Mouse (Mus musculus) 3134 (cell line): ENCODE data around the gene Shmt2.

Source experiments
- DNase-seq: peaks from one replicate; pipeline ENCODE4 v3.0.0-alpha.2; 2011; ENCODE audit warnings: low spot score; ENCODE audit not compliant: insufficient read length; ENCODE audit errors: extremely low read depth

The Shmt2 gene

DNA sequence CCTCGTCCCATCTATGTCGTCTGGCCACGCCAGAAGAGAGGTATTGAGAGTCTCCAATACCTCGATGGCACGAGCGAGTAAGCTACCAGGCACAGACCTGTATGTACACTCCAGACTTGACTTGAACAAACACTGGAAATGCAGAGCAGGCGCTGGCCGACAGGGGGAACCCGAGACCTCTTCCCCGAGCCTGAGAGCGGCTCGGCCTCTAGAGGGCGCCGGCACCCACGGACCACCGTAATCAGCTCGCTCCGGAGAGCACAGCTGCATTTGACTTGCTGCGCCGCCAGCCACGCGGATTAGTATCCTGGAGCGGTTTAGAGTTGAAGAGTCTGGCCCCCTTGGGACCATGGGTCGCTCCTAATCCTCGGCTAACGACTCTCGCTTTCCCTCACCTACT lies 9.4 kb downstream of the Shmt2 start:
- peak; percentile 93 for DNase-seq

DNA sequence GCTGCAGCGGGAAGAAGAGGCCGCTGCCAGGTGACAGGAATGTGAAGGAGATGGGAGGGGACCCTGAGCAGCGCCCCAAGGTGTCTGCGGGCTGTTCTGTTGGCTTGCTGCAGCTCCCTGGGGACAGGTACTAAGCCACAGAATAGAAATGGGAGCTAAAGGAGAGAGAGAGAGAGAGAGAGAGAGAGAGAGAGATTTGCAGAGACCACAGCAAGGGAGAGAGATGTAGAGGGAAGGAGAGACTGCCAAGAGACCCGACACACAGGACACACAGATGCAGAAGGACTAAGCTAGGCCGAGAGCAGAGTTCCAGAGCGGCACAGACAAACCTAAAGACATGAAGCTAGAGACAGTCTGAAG lies 10.0 kb downstream of the Shmt2 start:
- DNase-seq: no peak

DNA sequence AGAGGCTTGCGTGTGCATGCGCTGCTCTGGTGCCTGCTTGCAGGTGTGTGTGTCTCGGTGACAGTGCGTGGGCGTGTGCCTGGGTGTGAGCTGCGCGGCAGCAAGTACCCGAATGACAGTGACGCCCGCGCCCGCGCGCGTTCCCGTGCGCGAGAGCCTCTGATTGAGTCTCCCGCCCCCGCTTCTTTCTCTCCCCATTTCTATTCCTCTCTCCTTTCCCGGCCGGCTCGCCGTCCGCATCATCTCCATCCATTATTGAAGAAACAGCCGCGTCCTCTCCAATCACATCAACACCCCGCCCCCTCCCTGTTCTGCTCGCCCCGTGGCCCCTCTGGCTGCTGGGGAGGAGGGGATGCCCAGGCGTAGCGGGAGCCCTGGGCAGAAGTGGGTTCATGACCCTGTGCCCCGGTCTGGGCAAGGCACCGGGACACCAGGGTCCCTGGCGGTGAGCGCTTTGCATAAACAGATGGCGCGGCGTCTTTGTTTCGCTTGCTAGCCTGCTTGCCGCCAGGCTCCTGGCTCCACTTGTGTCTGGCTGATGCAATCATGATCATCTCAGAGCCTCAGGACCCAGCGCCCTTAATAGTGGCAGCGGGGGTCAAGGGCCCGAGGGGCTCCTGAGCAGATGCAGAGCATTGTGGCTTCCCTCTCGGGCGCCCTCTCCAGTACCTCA lies 10.5 kb downstream of the Shmt2 start:
- peak; percentile 74 for DNase-seq

DNA sequence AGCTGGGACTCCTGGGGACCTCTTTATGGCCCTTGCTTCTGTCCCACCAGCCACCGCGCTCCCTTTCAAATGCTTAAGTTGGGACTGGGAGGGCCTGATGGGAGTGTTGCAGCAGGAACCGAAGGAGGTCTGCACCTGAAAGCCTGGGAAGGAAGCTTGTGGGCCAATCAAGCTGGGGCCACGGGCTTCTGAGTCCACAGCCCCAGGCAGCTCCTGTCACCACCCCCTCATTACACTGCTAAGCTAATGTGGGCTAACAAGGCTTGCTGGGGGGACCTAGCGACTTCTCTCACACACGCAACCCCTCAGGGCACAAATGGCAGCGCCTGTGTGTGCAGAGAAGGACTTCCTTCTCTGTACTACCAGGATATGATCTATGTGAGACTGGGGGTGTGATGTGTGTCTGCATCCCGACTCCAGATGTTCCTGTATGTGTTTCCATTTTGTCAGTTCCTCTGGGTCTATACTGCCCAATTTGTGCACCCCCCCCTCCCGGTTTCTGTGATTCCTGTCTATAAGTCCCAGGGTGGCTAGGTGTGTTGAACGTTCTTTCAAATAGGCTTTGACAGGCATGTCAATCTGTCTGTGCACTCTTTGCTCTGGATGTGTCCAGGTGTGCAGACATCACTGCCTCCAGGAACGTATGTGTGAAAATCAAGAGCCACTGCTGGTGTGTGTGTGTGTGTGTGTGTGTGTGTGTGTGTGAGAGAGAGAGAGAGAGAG lies 11.2 kb downstream of the Shmt2 start:
- DNase-seq: no peak

DNA sequence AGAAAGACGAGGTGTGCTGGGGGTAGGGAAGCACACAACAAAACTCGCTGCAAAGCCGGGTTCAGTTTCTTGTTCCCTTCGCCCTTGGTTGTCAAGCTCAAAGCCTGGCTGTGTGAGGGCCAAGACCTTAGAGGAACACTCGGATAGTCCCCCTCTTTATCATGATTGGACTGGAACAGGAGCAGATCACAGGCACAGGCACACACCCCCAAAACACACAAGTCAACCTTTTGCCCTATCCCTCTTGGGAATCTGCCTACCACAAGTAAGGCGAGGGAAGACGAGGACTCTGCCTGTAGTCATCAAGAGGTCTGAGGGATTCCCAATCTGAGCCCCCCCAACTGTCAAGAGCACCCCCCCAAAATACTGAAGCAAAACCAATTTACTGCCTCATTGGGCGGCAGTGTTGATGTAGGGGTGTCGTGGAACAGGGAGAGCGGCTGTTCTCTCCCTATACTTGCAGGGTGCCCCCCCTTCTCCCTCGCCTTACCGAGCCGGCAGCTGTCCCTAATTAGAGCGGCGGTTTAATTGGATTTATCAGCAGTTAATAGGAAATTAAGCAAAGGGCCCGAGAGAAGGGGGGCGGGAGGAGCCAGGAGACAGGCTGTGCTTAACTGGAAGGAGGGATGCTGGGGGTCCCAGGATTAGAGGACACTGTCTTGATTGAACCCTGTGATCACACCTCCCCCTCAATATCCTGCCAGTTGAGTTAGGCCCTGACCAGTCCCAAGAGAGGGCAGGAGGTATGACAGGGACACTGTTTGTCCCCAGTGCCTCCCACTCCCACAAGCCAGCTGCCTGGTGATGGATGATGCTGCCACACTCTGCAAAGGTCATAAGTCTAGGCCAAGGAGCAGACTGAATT lies 12.2 kb downstream of the Shmt2 start:
- no peak for DNase-seq

DNA sequence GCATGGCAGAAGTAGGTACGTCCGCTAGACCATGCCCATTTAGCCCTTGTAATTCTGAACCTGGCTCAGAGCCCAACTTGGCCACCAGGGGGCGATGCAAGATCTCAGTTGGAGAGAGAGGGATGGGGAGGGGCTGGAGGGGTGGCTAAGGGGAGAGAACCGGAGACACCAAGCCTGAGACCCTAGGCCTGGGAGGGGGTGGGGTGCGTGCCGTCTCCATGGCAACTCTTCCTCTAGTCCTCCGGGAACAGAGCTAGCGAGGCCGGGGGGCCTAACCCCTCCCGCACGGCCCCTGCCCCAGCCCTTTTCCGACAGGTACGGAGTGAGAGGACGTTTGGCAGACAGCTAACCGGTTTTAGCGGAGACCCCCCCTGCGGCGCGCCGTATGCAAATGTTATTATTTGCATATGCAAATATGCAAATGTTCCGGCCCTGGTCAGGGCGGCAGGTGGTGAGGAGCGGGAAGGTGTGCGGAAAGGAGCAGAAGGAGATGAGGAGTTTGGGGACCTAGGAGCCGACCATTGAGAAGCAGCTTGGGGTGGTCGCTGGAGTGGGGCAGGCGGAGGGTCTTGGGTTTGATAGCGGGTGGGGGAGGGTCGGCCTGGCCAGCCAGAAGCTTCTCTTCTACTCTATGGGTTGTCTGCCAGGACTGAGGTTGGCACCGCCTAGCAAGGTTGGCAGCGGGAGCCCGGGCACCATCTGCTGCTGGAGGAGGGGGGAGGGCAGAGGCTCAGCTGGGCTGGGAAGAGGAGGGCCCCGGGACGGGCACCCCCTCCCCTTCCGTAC lies 13.0 kb downstream of the Shmt2 start:
- no peak for DNase-seq

DNA sequence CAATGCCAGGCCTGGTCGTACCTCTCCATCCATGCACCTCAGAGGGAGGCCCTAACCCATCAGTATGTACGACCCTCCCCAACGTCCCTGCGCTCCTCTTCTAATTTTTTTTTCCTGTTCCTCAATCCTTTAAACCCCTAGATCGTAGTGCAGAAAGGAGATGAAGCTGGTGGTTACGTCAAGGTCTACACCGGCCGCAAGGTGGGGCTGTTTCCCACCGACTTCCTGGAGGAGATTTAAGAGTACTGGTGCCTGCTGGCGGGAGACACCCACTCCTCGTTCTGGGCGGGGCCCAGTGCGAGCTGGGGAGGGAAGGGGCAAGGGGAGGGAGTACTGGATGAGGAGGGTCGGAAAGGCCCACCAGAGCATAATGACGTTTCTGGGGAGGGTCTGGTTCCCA lies 14.0 kb downstream of the Shmt2 start:
- peak; percentile 59 for DNase-seq

DNA sequence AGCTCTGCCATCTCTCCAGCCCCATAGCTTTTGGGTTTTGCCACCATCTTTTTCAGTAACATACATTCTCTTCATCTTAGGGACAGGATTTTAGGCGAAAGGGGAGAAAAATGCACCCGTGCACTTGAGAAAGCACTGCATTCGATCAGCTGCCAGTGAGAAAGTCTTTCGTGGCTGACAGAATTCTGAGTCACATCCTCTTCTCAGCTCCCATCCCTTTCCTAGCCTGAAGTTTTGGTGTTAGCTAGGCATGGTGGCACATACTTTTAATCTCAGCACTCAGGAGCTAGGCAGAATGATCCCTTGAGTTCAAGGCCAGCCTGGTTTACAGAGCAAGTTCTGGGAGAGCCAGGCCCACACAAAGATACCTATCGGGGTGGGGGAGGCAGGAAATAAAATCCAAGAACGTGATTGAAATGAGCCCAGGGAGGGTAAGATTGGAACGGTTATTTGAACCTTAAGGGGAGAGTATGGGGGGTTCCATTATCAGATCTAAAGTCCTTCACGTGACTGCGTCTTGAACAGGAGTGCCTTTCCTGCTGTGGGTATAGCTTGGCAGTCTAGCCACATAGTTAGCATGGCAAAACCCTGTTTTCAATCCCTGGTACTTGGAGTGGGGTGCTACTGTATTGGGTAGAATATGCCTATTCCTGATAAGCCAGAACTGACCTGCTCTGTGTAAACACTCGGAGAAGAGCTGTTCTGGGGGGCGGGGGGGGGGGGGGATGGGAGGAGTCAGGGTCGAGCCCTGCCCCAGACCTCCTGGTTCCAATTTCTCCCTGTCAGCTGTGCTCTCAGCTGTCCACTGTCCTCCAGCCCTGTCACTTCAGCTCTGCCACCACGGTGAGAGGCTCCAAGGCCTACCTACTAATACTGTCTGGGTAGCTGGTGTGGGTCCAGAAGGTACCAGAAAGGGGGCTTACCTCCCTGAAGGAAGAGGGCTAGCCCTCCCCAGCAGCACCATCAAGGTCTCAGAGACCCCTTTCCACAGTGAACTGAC lies 21.1 kb downstream of the Shmt2 start, which contains the start of gene Stac3:
Gene Stac3 (plus strand): TSS at position 793 of the 1,000 bp plus-strand sequence.
- no peak for DNase-seq

DNA sequence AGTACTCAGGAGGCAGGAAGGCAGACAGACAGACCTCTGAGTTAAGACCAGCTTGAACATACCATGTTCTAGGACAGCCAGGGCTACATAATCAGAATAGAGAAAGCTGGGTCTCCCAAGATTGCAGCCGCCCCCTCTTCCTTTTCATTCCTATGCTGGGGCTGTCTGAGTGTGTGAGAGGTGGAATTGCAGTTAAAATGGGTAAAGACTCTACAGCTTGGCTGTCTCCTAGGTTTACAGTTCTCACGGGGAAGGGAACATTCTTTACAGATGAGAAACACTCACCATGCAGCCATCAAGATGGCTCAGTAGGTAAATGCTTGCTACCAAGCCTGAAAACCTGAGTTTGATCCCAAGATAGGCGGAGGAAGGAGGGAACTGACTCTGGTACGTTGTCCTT lies 22.2 kb downstream of the Shmt2 start:
- no peak for DNase-seq

DNA sequence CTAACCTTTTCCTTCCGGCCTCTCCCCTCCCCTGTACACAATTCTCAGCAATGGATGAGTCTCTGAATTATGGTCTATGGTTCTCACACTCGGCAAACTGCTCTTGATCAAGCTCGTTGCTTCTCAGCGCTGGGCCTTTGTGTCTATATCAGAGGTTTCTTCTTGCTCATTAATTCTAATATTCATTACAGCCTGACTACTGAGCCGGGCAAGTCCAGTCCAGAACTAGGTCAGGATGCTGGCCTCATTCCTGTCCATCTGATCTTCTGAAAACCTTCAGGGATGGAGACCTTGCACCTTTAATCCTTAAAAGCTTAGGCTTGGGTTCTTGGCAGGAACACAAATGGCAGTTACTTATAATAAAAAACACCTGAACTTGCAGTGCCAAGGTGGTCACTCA lies 22.7 kb downstream of the Shmt2 start:
- DNase-seq: no peak

DNA sequence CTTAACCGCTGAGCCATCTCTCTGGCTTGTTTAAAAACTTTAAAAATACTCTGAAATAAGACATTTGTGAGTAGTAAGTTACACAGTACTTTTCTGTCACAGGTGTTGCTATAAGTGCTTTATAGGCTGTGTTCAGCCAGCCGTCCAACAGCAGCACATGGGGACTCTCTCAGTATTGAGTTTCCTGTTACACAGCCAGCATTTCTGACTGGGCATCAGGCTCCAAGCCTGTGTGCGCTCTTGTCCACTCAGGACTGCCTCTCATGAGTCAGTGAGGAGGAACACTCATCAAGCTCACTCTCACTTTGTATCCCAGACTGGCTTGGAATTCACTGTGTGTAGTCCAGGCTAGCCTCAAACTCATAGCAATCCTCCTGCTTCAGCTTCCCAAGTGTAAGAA lies 26.1 kb downstream of the Shmt2 start:
- DNase-seq: no peak

DNA sequence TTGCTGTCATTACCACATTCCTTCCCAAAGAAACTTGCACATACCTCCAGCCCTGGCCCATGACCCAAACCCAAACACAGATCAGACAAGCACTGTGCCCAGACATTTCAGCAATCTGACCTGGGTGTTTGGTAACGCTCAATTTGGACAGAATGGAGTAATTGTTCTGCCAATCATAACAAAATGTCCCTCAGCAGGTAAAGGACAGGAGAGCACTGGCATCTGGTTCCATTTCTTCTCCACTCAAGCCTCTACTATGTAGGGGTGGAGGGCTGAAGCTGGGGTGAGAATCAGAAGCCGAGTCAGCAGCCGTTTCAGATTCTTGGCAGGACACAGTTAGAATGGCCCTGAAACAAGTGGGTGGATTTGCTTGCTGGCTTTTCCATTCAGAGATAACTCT lies 30.1 kb downstream of the Shmt2 start:
- DNase-seq: no peak

DNA sequence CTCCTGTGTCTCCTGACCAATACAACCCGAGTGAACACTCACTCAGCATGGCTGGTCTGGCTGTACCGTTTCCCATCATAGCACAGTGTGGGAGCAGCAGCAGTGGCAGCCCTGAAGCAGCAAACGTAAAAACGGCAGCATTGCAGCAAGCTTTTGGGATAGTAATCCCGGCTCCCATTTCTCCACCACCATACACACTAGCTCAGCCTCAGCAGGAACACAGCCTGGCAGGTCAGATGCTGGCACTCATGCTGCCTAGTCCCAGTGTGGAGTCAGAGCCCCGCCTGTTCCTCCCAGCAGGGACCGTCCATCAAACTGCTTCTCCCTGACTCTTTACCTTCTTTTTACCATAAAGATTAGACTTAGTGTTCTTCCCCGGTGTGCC lies 31.1 kb downstream of the Shmt2 start:
- DNase-seq: no peak

DNA sequence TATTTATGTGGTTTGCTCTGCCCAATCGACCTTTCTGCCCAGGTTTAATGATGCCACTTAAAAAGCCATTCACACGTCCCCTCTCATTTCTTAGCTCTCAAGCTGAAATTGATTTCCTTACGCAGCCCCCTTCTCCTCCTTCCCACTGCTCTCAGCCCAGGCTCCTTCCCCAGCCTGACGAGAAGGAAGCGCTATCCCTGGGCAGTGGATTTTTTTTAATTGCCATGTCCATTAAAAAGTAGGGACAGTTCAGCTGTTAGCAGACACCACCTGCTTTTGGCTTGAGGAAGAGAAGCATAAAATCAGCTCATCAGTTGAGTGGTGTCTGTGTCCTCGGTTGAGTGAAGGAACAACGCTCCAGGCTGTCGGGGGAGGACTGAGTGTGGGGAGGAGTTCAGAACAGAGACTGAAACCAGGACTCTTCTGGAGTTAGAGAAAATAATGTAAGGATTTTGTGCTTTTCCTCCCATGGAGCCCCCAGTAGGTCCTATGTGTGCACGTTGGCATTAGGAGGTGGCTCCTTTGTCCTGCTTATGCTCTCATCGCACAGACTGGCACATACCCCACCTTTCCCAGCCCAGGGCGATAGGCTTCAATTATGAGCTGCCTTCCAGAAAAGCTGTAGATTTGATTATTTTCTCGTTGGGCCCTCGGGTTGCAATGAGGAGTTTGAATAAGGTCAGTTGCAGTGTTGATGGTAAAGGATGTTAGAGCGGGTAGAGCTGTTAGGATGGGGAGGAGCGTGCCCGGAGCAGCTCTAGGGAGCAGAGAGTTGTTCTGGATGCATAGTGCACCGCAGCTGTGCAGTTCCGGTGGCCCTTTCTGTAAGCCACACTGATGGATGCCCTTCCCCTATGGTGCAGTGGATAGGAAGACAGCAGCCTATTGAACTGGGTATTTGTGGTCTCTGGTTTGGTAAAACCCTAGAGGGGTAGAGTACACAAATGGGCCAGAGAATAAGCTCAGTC lies 31.8 kb downstream of the Shmt2 start:
- DNase-seq: no peak

DNA sequence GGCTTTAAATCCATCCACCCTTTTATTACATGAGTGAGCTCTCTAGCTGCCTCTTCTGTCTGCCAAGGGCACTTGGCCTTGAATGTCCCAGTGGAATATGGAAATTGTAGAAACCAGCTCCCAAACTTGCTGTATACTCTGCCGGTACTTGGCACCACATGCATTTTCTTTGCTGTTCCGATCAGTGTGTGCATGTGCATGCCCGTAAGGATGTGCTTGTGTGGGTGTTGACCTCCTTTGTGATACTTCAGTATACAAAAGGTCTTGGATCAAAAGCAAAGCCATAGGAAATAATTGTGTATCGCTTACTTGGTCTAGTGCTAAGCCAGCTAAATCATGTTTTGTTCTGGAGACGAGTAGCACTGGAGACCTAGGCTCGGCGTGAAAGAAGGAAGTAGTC lies 33.4 kb downstream of the Shmt2 start:
- DNase-seq: no peak

DNA sequence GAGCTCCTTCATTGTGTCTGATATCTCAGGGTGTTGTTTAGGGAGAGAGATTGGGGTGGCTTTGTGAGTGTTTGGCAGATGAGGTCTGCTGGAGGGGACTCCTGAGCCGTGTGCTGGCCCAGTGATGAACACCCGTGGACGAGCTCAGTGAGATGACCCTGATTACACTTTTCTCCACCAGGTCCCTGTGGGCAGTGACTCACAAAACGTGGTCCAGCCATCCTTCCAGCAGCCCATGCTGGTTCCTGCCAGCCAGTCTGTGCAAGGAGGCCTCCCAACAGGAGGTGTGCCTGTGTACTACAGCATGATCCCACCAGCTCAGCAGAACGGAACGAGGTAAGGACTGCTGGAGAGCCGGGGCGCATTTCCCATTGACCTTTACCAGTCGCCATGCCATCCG lies 37.0 kb downstream of the Shmt2 start:
- no peak for DNase-seq

DNA sequence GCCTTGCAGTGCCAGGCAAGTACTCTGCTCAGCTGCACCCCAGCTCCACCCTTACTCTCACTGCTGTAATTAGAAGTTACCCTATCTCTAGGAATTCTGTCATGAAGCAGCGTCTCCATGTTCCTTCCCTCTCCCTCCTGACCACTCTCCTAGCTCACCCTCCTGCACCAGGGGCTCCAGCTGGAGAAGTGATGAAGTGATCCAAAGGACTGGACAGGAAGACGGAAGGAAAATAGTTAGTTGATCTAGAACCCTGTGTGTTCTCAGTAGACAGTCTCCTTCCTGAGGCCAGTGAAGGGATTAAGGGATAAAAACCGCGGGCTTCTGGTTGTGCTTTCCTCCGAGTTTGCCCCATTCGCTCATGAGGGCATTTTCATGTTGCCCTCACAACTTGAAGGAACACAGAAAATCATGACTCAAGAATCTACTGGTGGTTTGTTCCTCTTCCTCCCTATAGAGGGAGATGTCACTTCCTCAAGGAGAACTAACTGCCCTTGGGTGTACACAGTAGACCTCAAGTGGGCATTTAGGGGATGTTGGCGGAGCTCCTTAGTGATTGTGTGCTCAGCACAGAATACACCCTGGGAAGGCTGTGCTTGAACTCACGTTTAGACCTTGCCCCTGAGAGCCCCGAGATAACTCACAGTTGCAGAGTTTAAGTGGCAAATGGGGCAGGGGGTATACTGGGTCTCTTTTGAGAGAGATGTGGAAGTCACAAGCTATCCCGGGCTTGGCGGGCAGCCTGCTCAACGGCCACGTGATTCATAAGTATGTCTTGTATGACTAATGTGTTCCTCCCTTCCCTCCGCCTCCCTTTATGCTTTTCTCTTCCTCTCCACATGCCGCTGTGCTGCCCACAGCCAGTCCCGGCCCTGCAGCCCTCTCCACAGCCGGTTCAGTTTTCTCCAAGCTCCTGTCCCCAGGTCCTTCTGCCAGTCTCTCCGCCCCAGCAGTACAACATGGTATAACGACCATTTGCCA lies 41.1 kb downstream of the Shmt2 start:
- peak; percentile 81 for DNase-seq
